Mouse (Mus musculus): ENCODE results near the gene Spo11.

DNA sequence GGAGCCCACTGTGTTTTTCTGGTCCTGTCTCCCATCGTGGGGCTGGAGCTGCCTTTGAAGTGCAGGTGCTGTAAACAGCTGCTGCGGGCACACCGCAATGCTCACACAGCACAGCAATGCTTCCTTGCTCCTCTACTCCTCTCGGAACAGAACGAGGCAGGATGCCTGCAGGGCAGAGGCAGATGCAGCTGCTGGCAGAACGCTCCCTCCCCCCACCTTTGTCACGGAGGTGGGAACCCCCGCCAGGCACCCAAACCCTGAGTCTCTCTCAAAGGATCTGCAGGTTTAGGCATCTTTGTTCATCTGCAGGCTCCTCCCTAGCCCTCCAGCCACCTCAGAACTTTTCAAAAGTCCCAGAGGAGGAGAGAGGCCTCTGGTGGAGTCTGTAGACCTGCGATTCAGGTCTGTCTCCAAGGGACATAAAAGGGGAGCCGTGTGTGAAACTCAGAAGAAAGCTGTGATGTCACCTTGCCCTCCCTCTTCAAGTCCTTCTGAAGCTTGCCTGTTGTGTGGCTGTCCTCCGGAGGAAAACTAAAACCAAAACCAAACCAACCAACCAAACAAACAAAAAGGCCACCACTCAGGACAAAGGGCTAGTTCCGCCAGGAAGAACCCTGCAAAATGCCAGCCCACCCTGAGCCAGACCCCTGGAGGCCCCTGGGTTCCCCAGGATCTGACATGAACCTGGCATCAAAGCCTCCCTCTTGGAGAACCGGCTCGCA lies at the start of gene Spo11:
- no peak for TF ChIP-seq GATA1 (IDR thresholded peaks at IDR 0.05; ENCODE audit: borderline replicate concordance, low read length)
- no peak for TF ChIP-seq FLI1 (IDR thresholded peaks at IDR 0.05; ENCODE audit: low read length)
